Mouse (Mus musculus): ENCODE results near the gene Ttll10. TPM values are rescaled to one million over a fixed set of nuclear protein-coding genes. Genes with fewer than 3 reads are reported as not detected.

Gene Ttll10
- polyA plus RNA-seq, 1 experiment, result 0.10 TPM

GRCm38 (mm10) chr4:156031593-156032391, 27.4 kb downstream of the Ttll10 start:
- Histone ChIP-seq H3K4me1 (ENCODE audit: control insufficient read depth, insufficient read depth, low read length) (peaks cover 5% of the 10 kb centered on the region; the same call in 1 of the 2 replicates), H3K27ac (ENCODE audit: insufficient read depth, low read length) (peak overlapping the region; percentile 68), H3K4me3 (ENCODE audit: insufficient read depth, low read length) (peak overlapping the region; percentile 73)
- TF ChIP-seq CTCF (IDR thresholded peaks at IDR 0.05; ENCODE audit: extremely low read depth, insufficient read depth, low read length) (no peak), POLR2A (IDR thresholded peaks at IDR 0.05; ENCODE audit: extremely low read depth, insufficient read depth, low read length) (peak; percentile 56)

DNA sequence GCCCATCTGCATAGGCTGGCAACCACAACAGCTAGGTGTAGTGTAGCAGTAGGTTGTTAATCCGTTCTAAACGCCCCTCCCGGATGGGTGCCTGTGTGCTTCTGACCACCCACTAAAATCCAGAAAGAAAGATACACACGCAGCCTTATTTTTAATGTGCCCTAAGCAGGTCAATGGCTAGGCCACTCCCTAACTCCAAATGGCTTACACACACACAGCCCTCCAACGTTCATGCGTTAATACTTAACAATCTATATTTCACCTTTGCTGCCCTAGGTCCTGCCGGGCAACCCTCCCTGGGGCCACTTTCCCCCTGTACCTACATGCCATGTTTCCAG, 28.0 kb downstream of the Ttll10 start:
- peaks cover 7% of the 10 kb centered on the region; the same call in 1 of the 2 replicates for H3K4me1 ChIP-seq (ENCODE audit: control insufficient read depth, insufficient read depth, low read length)
- peak overlapping the region; percentile 73 for H3K4me3 ChIP-seq (ENCODE audit: insufficient read depth, low read length)
- TF ChIP-seq POLR2A (IDR thresholded peaks at IDR 0.05; ENCODE audit: extremely low read depth, insufficient read depth, low read length) (no peak), CTCF (IDR thresholded peaks at IDR 0.05; ENCODE audit: extremely low read depth, insufficient read depth, low read length) (no peak)
- no peak overlapping the region; the same call in 1 of the 2 replicates for H3K27ac ChIP-seq (ENCODE audit: insufficient read depth, low read length)

- Histone ChIP-seq H3K4me3 (ENCODE audit: insufficient read depth, low read length) (peak overlapping the region; percentile 73), H3K4me1 (ENCODE audit: control insufficient read depth, insufficient read depth, low read length) (peaks cover 8% of the 10 kb centered on the region; the same call in 1 of the 2 replicates), H3K27ac (ENCODE audit: insufficient read depth, low read length) (no peak overlapping the region)
- TF ChIP-seq CTCF (IDR thresholded peaks at IDR 0.05; ENCODE audit: extremely low read depth, insufficient read depth, low read length) (no peak), POLR2A (IDR thresholded peaks at IDR 0.05; ENCODE audit: extremely low read depth, insufficient read depth, low read length) (no peak)
These were observed 28.5 kb downstream of the Ttll10 start for GRCm38 (mm10) chr4:156030651-156031118.

- Histone ChIP-seq H3K4me3 (ENCODE audit: insufficient read depth, low read length) (no peak overlapping the region), H3K4me1 (ENCODE audit: control insufficient read depth, insufficient read depth, low read length) (peaks cover 8% of the 10 kb centered on the region; the same call in 1 of the 2 replicates), H3K27ac (ENCODE audit: insufficient read depth, low read length) (no peak overlapping the region)
- TF ChIP-seq CTCF (IDR thresholded peaks at IDR 0.05; ENCODE audit: extremely low read depth, insufficient read depth, low read length) (no peak), POLR2A (IDR thresholded peaks at IDR 0.05; ENCODE audit: extremely low read depth, insufficient read depth, low read length) (no peak)
These were observed 30.6 kb downstream of the Ttll10 start for GRCm38 (mm10) chr4:156028580-156028979.

GRCm38 (mm10) chr4:156026013-156026412, 33.2 kb downstream of the Ttll10 start, which contains the start of gene Tnfrsf18:
TSS of gene Tnfrsf18 (plus strand) at chr4:156026164.
- TF ChIP-seq CTCF (IDR thresholded peaks at IDR 0.05; ENCODE audit: extremely low read depth, insufficient read depth, low read length) (no peak), POLR2A (IDR thresholded peaks at IDR 0.05; ENCODE audit: extremely low read depth, insufficient read depth, low read length) (no peak)
- Histone ChIP-seq H3K4me1 (ENCODE audit: control insufficient read depth, insufficient read depth, low read length) (peaks cover 6% of the 10 kb centered on the region; the same call in 1 of the 2 replicates), H3K4me3 (ENCODE audit: insufficient read depth, low read length) (no peak within 1 kb of the TSS), H3K27ac (ENCODE audit: insufficient read depth, low read length) (no peak within 1 kb of the TSS)

DNA sequence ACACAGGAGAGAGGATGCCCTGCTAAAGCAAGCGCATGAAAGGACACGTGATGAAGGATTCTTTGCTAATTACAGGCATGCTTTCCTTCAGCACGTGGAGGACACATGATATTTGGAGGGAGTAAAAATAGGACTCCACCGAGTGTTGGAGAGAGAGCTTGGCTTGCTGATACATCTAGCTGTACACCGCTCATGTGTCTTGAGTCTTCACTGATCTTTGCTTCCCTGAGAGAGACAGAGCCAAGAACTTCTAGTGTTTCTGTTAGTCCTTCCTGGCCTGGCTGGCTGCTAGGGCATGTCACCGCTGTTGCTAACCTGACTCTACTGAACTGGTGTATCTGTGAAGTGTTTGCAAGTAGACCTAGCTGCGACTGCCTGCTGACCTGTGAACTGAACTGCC, 35.0 kb downstream of the Ttll10 start:
- Histone ChIP-seq H3K4me3 (ENCODE audit: insufficient read depth, low read length) (no peak overlapping the region), H3K4me1 (ENCODE audit: control insufficient read depth, insufficient read depth, low read length) (peaks cover 3% of the 10 kb centered on the region; the same call in 1 of the 2 replicates), H3K27ac (ENCODE audit: insufficient read depth, low read length) (no peak overlapping the region)
- TF ChIP-seq CTCF (IDR thresholded peaks at IDR 0.05; ENCODE audit: extremely low read depth, insufficient read depth, low read length) (no peak), POLR2A (IDR thresholded peaks at IDR 0.05; ENCODE audit: extremely low read depth, insufficient read depth, low read length) (no peak)

- Histone ChIP-seq H3K4me3 (ENCODE audit: insufficient read depth, low read length) (no peak overlapping the region), H3K4me1 (ENCODE audit: control insufficient read depth, insufficient read depth, low read length) (peaks cover 3% of the 10 kb centered on the region; the same call in 1 of the 2 replicates), H3K27ac (ENCODE audit: insufficient read depth, low read length) (no peak overlapping the region)
- TF ChIP-seq CTCF (IDR thresholded peaks at IDR 0.05; ENCODE audit: extremely low read depth, insufficient read depth, low read length), result no peak
- TF ChIP-seq POLR2A (IDR thresholded peaks at IDR 0.05; ENCODE audit: extremely low read depth, insufficient read depth, low read length), result no peak
These were observed 35.7 kb downstream of the Ttll10 start for GRCm38 (mm10) chr4:156023520-156023919.

- Histone ChIP-seq H3K4me1 (ENCODE audit: control insufficient read depth, insufficient read depth, low read length) (peaks cover 3% of the 10 kb centered on the region; the same call in 1 of the 2 replicates), H3K27ac (ENCODE audit: insufficient read depth, low read length) (no peak overlapping the region), H3K4me3 (ENCODE audit: insufficient read depth, low read length) (no peak overlapping the region)
- TF ChIP-seq POLR2A (IDR thresholded peaks at IDR 0.05; ENCODE audit: extremely low read depth, insufficient read depth, low read length), result no peak
- no peak for TF ChIP-seq CTCF (IDR thresholded peaks at IDR 0.05; ENCODE audit: extremely low read depth, insufficient read depth, low read length)
These were observed 37.2 kb downstream of the Ttll10 start for GRCm38 (mm10) chr4:156021942-156022419.

GRCm38 (mm10) chr4:156021381-156021780, 37.8 kb downstream of the Ttll10 start:
- peaks cover 2% of the 10 kb centered on the region; the same call in 1 of the 2 replicates for H3K4me1 ChIP-seq (ENCODE audit: control insufficient read depth, insufficient read depth, low read length)
- no peak overlapping the region for H3K27ac ChIP-seq (ENCODE audit: insufficient read depth, low read length)
- no peak overlapping the region for H3K4me3 ChIP-seq (ENCODE audit: insufficient read depth, low read length)
- TF ChIP-seq POLR2A (IDR thresholded peaks at IDR 0.05; ENCODE audit: extremely low read depth, insufficient read depth, low read length), result no peak
- TF ChIP-seq CTCF (IDR thresholded peaks at IDR 0.05; ENCODE audit: extremely low read depth, insufficient read depth, low read length), result no peak

Measured in cortical plate, adult 2 months (tissue).